Comparison of ENCODE assay signal across 8 mouse cellular contexts in the genomic region with DNA sequence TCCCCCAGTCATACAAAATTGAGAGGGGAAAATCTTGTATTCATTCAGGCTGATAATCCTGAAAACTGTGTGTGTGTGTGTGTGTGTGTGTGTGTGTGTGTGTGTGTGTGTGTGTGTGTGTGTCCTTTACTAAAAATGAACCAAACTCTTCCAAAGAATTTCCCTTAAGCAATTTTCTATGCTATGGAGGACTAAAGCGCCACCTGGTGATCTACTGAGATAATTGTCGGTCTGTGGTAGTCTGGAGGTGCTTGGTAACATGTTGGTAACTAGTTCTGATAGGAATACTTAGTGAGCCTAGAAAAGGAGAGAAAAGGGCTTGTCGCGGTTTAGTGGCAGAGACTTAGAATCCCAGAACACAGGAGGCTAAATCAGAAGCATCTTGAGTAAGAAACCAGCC.
A peak's percentile ranks its signal among the peaks of the same experiment; 100 is the strongest.
DNase-seq lines count a peak whose midpoint lies in the region.

No protein-coding gene starts in this region.

- peak; percentile 23 for DNase-seq in heart, postnatal 4 days
- DNase-seq in heart, postnatal 25 days (ENCODE audit: low spot score): no peak
- DNase-seq in right cerebral cortex, adult 18-20 months: peak; percentile 45
- DNase-seq in right cerebral cortex, postnatal 25 days: no peak
- DNase-seq in embryo, embryonic 10 days (ENCODE audit: low spot score): peak; percentile 58
- peak; percentile 20 for DNase-seq in retina, adult 2 months (ENCODE audit: low read depth, low spot score)
- no peak for DNase-seq in urinary bladder, postnatal 4 days (ENCODE audit: low spot score in 2 of 2)
- no peak for DNase-seq in gastrocnemius, postnatal 36 days

- intact Hi-C loops in heart, postnatal 25 days (cut with DNase I): loop anchor here (1.0 kb wide), 1 partner anchor 660 kb away; no protein-coding TSS in a partner anchor
- intact Hi-C loops in gastrocnemius, postnatal 36 days (cut with DNase I): no loop called here

Comparison
In these comparisons a context has a peak if more than half of its experiments do, and no peak if none do; other contexts are left out.
1. DNase-seq: peak in heart, postnatal 4 days (single experiment), right cerebral cortex, adult 18-20 months (single experiment), embryo, embryonic 10 days (single experiment) and retina, adult 2 months (single experiment); none in heart, postnatal 25 days (single experiment), right cerebral cortex, postnatal 25 days (single experiment), urinary bladder, postnatal 4 days (0 of 2) and gastrocnemius, postnatal 36 days (0 of 2).